Mouse (Mus musculus) thymus, postnatal 0 days (tissue): ENCODE measurements around the gene Amfr. TPM values are rescaled to one million over a fixed set of nuclear protein-coding genes. Genes with fewer than 3 reads are reported as not detected.
A peak's percentile ranks its signal among the peaks of the same experiment; 100 is the strongest.

ENCODE experiments used
- DNase-seq: peaks from one replicate; pipeline ENCODE4 v3.0.0-alpha.2; 2015; ENCODE audit warnings: low spot score
- polyA plus RNA-seq: library from polyadenylated mRNA; unstranded; fragments of >200 nt; fragmentation: Nextera tagmentation; extraction: Ambion mirVana; gene quantifications from 2 replicates; pipeline ENCODE4 v1.2.1, GENCODE M21; 2015

Amfr gene
- polyA plus RNA-seq = 39.7 and 49.6 TPM in 2 replicates

DNA sequence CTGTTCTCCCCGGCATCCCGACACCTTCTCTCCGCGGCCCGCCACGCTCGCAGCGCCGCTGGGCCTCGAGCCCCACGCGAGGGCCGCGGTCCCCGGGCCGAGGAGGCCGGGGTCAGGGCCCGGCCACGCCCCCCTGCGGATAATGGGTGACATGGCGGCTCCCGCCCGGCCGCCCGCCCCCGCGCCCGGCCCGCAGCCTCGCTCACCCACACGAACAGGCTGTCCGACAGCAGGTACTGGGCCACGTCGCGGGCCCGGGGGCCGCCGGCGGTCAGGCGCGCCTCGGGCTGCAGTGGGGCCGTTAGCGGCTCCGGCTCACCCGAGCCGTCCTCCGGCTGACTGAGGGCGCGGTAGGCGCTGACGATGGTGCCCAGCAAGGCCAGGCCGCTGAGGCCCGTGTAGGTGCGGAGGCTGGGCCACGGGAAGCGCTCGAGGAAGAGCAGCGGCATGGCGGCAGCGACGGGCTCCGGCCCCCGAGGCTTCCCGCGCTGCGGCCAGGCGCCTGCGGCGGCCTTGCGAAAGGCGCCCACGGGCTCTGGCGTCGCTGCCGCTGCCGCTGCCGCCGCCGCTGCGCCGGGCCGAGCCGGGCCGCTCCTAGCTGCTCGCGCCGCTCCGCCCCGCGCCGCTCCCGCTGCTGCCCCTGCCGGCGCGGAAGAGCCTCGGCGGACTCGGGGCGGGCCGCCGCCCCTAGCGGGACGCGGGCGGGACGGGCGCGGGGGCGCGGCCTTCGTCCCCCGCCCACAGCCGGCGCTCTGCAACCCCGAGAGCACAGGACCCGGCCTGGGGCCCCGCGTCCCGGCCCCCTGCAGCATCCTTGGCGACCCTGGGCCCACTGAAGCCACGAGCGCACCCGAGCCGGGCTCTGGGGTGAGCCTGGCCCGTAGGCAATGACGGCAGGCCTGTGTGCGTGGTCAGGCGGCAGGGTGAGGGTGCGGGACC is at the start of gene Amfr:
Gene Amfr, minus strand, starts transcription at position 830 of the 939 bp plus-strand sequence.
- peak; percentile 82 for DNase-seq

GRCm38 (mm10) chr8:94057157-94057854 is 44.7 kb upstream of the Amfr start:
- peak; percentile 34 for DNase-seq

DNA sequence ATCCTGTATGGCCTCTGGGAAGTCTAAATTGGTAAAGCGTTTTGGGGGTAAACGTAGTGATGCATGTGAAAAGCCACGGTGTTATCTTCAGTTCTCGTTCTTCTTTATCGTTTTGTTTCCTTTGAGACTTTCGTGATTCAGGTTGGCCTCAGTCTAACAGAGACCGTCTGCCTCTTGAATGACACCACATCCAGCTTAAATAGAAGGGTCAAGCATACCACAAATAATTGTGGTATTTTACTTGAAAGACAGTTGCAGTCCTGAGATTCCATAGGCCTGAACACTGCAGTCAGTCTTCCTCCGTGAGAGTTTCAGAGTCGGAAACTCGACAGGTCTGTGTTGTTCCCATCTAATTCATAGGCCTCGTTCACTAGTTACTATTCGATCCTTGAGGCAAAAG is 40.1 kb upstream of the Amfr start:
- no peak for DNase-seq

DNA sequence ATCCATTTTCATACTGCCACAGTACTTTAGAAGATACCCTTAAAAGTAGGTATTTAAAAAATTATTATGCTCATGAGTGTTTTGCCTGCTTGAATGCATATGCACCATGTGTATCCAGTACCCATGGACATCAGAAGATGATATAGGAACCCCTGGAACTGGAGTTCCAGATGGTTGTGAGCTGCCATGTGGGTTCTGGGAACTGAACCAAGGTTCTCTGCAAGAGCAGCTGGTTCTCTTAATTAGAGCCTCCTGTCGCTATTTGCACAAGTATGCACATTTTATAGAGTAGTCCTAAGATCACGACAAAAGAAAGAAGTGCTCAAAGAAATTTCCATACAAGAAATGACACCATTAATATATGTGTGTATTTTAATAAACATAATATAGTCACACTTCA is 35.2 kb upstream of the Amfr start:
- DNase-seq = no peak

- peak; percentile 6 for DNase-seq
Measured at GRCm38 (mm10) chr8:94037806-94038205, 25.2 kb upstream of the Amfr start.

DNA sequence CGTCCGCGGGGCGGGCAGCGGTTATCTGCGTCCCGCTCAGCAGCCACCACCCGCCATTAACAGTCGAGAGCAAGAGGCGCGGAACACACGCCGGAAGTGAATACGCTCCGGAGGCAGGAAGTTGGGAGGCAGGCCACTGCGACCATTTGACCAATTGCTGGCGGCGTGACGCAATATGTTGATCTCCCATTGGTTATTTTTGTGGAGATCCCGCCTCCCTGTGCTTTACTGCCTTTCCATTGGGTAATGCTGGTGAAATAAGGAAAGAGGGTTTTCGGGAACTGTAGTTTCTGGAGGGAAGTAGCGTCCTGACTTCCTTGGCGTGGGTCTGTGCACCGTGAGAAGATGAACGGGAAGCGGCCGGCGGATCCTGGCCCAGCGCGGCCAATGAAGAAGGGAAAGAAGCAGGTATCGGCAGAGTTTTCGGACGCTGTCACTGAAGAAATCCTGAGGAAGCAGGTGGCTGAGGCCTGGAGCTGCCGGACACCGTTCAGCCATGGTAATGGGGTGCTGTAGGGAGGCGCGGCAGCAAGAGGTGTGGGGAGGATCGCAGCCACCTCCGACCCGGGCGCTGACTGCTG is 24.4 kb upstream of the Amfr start, which contains the start of the genes Nudt21 and Ogfod1:
Gene Nudt21, minus strand, starts transcription at position 88 of the 581 bp plus-strand sequence.
Gene Ogfod1, plus strand, starts transcription at position 255 of the 581 bp plus-strand sequence.
- DNase-seq = peak; percentile 99

GRCm38 (mm10) chr8:94036541-94036940 is 23.9 kb upstream of the Amfr start:
- peak; percentile 68 for DNase-seq

GRCm38 (mm10) chr8:94035200-94035599 is 22.6 kb upstream of the Amfr start:
- no peak for DNase-seq

DNA sequence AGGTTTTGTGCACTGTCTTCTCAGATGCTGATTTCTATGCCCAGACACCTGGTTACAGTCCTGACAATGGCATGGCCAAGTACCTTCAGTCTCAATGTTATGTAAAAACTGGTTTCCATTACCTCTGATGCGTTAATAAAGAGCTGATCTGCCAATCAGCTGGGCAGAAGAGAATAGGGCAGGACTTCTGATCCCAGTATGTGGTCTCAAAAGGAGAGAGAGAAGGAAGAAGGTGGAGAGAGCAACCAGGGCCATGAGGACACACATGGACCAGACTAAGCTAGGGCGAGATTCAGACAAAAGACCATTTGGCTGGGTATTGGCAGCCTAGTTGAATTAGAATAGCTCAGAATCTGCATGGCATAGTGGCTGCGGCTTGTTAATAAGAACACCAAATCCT is 21.0 kb upstream of the Amfr start:
- no peak for DNase-seq

DNA sequence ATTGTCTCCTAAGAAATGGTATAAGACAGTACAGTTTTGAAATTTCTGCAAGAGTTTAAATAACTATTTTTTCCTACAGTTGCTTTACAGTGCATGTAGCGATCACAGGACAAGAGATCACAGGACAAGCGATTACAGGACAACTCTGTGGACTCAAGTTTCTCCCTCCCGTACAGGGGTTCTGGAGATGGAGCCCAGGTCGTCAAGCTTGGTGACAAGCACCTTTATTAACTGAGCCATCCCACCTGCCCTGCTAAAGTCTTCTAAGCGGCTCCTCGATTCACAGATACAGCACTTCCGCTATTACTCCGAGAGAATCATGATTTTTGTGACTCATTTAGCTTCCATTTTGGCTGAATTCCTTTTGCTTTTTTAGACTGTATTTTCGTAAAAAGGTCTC is 17.1 kb upstream of the Amfr start:
- DNase-seq = no peak

DNA sequence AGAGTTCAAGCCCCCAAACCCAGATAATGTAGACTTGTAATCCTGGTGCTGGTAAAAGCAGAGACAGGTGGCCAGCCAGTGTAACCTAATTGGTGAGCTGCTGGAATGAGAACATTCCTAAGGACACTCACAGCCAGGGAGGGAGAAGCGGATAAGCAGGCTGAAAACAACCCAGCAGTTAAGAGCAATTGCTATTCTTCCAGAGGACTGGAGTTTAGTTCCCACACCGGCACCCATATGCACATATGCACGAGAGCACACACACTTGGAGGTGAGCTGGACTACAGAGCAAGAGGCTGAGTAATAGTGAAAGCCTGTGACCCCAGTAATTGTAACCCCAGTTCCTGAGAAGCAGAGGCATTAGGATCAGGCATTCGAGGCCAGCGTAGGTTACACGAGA is 11.3 kb upstream of the Amfr start:
- DNase-seq = no peak

- DNase-seq = no peak
Measured at GRCm38 (mm10) chr8:94013026-94013612, 477 bp upstream of the Amfr start.

- DNase-seq = no peak
Measured at GRCm38 (mm10) chr8:94011076-94012012, 1.3 kb downstream of the Amfr start.

DNA sequence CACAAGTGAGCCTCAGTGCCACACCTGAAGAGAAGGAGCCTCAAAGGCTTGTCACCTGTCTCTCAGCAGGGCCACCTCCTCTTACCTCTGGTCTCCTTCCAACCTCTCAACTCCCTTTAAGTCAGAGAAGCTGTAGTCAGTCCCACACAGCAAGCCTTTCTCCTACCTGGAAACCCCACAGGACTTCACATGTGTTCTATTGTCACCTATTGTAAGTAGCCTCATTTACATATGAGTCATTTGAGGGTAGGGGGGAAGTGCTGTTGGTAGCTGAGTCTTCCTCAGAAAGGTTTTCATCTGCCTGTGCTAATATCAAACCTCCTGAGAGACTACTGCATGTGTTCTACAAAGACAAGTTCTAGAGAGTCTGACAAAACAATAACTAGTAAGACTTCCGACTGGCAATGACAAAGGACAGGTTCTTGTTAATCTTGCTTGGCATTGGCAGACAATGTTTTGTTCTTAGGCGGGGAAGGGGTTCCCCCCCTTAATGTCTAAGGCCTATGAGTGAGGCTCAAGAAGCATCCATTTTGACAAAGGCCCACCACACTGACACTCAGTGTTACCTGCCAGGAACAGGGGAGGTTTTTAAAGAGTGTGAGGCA is 2.4 kb downstream of the Amfr start:
- DNase-seq = peak; percentile 11

DNA sequence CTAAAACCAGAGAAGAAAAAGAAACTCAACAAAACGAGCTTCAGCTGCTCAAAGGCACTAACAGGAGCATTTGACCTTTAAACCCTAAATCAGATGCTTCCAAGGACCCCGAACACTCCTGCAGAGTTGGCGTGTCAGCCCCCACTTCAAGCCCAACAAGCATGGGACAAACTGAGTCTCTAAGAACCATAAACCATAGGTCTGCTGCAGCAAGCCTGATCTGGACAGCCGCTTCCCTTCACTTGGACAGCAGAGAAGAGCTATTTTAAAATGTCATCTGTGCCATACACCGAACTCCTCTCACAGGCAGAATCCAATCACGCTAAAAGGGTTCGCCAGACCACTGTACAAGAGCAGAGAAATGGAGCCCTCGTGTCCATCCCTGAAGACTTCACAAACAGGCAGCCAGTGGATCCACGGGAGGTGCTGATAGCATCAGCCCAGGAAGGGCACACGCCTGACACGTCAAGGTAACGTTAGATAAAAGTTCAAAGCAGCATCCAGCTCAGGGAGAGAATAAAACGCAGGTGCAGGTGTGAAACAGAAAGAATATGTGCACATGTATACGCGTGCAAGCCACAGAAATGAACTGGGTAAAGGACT is 3.3 kb downstream of the Amfr start:
- peak; percentile 10 for DNase-seq

DNA sequence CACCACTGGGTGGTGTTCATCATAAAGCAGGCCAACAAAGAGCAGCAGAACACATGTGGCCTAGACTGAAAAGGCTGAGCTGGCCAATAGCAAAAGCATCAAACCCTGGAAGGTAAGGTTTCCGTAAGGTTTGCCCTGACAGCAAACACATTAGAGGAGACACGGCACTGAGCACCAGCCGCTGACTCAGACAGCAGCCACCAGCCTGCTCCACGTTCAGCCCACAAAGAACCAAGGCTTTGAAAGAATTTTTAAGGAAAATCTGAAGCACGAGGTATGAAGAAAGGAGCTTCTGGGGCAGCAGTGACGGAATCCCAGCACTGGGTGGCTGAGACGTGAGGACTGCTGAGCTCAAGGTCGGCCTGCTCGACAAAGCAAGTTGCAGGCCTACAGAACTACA is 8.5 kb downstream of the Amfr start:
- DNase-seq = no peak

DNA sequence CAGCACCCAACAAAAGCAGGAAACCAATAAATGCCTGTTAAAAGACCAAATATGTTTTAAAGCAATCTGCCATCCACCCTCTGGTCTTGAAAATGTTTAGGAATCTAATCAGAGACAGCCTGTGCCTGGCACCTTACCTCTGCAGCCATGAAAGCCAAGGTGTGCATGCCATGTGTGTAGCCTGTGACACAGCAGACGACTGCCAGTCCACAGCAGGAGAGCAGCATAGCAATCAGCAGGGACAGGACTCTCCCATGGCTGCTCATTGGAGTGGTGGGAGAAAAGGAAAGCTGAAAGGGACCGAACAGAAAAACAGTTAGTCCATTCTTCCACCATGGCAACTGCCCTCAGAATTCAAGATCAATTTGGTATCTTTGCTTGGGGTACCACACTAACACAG is 13.7 kb downstream of the Amfr start:
- no peak for DNase-seq

- DNase-seq = no peak
Measured at GRCm38 (mm10) chr8:93989739-93990138, 22.9 kb downstream of the Amfr start.

DNA sequence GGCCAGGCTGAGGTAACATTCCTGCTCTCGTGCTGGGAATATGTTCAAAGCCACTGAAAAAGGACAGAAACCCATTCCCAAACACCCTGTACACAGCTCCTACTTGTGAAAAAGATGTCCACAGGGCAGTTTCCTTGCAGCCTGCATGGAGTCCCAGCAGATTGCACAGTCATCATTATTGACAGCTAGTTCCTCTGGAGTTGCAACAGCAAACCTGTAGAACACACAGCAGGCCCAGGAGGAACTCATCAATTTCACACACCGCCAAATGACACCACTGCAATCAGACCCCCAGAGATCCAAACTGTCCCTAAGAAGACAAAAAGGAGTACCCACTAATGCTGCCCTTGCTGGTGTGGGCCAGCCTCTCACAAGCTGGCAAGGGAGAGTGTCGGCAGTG is 27.9 kb downstream of the Amfr start:
- DNase-seq = no peak

- no peak for DNase-seq
Measured at GRCm38 (mm10) chr8:93983827-93984226, 28.8 kb downstream of the Amfr start.
